Mouse (Mus musculus): Measurements from ENCODE around the gene Selenom. TPM values are rescaled to one million over a fixed set of nuclear protein-coding genes. Genes with fewer than 3 reads are reported as not detected.

Gene Selenom
- 149 and 184 TPM in 2 replicates for polyA plus RNA-seq (2012; rRNA removed)

DNA sequence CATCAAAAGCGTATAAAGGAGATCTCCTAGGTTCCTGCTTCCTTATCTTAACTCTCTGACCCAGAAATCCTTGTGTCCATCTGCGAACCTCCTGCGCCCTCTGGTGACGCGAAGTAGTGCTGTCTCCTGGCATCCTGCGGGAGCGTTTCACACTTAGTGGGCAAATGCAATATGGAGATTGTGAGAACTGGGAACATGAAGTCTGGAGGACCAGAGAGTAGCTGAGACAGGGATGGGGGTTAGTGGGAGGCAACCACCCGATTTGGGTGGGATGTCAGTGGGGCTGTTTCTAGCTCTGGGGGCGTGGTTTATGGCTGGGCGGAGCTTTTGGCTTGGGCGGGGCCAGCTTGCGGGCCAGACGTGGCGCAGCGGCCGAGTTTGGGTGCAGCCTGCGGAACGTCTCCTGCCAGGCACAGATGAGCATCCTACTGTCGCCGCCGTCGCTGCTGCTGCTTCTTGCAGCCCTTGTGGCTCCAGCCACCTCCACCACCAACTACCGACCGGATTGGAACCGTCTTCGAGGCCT is at the start of gene Selenom:
TSS of gene Selenom (plus strand) at position 156 of the 526 bp plus-strand sequence.

DNA sequence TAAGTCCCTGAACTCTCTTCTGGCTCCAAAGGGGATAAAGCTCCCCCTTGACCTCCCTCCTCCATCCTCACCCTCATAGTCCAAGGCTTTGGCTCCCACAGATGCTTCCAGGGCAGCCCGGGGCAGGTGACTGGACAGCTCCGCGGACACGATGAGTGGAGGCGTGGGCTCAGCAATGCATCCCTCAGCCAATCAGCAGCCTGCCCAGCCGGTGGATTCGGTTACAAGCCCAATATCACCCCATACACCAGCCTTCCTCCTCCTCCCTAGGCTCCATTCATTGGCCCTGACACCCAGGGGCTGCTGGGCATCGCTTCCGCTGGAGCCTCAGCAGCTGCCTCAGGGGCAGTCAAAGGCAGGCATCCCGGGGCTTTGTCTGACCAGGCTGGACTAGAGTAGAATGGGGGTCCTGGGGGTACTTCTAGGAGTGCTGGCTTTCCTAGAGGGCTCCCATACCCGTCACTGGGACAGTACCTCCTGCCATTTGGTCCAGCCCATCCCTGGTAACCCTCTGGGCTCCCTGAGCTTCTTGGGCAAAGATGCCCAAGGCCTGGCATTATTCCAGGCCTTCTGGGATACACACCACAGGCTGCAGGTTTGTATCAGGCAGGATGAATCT is 26.4 kb upstream of the Selenom start, which contains the start of gene Pla2g3:
TSS of gene Pla2g3 (plus strand) at position 333 of the 619 bp plus-strand sequence.

GRCm38 (mm10) chr11:3540451-3541085 is 26.1 kb downstream of the Selenom start, which contains the start of gene Smtn:
Gene Smtn, minus strand, starts transcription at chr11:3540612.

Other genes with a start within 250 kb of the Selenom start
- gene Drg1, start 248.3 kb upstream of the Selenom start, polyA plus RNA-seq (2012; rRNA removed): 92.2 and 92.8 TPM in 2 replicates
- 54.4 TPM in 2 replicates for gene Patz1, start 225.8 kb upstream of the Selenom start, polyA plus RNA-seq (2012; rRNA removed)
- 28.6 and 30.8 TPM in 2 replicates for gene Pik3ip1, start 184.3 kb upstream of the Selenom start, polyA plus RNA-seq (2012; rRNA removed)
- gene Limk2, start 105.5 kb upstream of the Selenom start, polyA plus RNA-seq (2012; rRNA removed): 147 and 168 TPM in 2 replicates
- gene Rnf185, start 62.3 kb upstream of the Selenom start, polyA plus RNA-seq (2012; rRNA removed): 36.3 and 37.1 TPM in 2 replicates
- 6.6 and 6.7 TPM in 2 replicates for gene Pla2g3, start 26.4 kb upstream of the Selenom start, polyA plus RNA-seq (2012; rRNA removed)
- gene Inpp5j, start 9.9 kb upstream of the Selenom start, polyA plus RNA-seq (2012; rRNA removed): 7.7 TPM in 2 replicates
- gene Smtn, start 25.9 kb downstream of the Selenom start, polyA plus RNA-seq (2012; rRNA removed): 6.2 and 6.3 TPM in 2 replicates
- gene Morc2a, start 134.5 kb downstream of the Selenom start, polyA plus RNA-seq (2012; rRNA removed): 37.3 and 39.4 TPM in 2 replicates

Measured in central nervous system, embryonic 18 days (tissue).